Mouse (Mus musculus) T-cell, adult 2 months (primary cell): ENCODE data around the gene Snx29.

Experiments
- DNase-seq: peaks from one replicate; pipeline ENCODE4 v3.0.0; 2022; ENCODE audit warnings: low spot score

Gene Snx29

GRCm38 (mm10) chr16:11408726-11409125 is 86.0 kb downstream of the Snx29 start:
- DNase-seq: no peak

GRCm38 (mm10) chr16:11414631-11415030 is 91.9 kb downstream of the Snx29 start:
- DNase-seq: no peak

GRCm38 (mm10) chr16:11418183-11418588 is 95.5 kb downstream of the Snx29 start:
- DNase-seq: peak; percentile 47

- no peak for DNase-seq
Measured at GRCm38 (mm10) chr16:11420311-11421080, 97.8 kb downstream of the Snx29 start.

GRCm38 (mm10) chr16:11422165-11422564 is 99.5 kb downstream of the Snx29 start:
- DNase-seq: no peak

GRCm38 (mm10) chr16:11422889-11423610 is 100.3 kb downstream of the Snx29 start:
- DNase-seq: no peak

- DNase-seq: peak; percentile 37
Measured at GRCm38 (mm10) chr16:11423611-11424297, 101.0 kb downstream of the Snx29 start.

GRCm38 (mm10) chr16:11424568-11425145 is 101.9 kb downstream of the Snx29 start:
- DNase-seq: no peak

- no peak for DNase-seq
Measured at GRCm38 (mm10) chr16:11425279-11425678, 102.6 kb downstream of the Snx29 start.

- DNase-seq: no peak
Measured at GRCm38 (mm10) chr16:11426810-11427537, 104.3 kb downstream of the Snx29 start.

- DNase-seq: no peak
Measured at GRCm38 (mm10) chr16:11429784-11430183, 107.1 kb downstream of the Snx29 start.

GRCm38 (mm10) chr16:11430520-11430919 is 107.8 kb downstream of the Snx29 start:
- DNase-seq: no peak

- DNase-seq: no peak
Measured at GRCm38 (mm10) chr16:11433779-11434178, 111.1 kb downstream of the Snx29 start.

GRCm38 (mm10) chr16:11437641-11438040 is 114.9 kb downstream of the Snx29 start:
- no peak for DNase-seq

GRCm38 (mm10) chr16:11439417-11439816 is 116.7 kb downstream of the Snx29 start:
- no peak for DNase-seq

- DNase-seq: no peak
Measured at GRCm38 (mm10) chr16:11441616-11442015, 118.9 kb downstream of the Snx29 start.

GRCm38 (mm10) chr16:11442534-11442933 is 119.8 kb downstream of the Snx29 start:
- DNase-seq: no peak

- no peak for DNase-seq
Measured at GRCm38 (mm10) chr16:11444626-11445025, 121.9 kb downstream of the Snx29 start.

GRCm38 (mm10) chr16:11446977-11447376 is 124.3 kb downstream of the Snx29 start:
- DNase-seq: no peak

GRCm38 (mm10) chr16:11447905-11448304 is 125.2 kb downstream of the Snx29 start:
- no peak for DNase-seq

- DNase-seq: peak; percentile 83
Measured at GRCm38 (mm10) chr16:11448696-11449095, 126.0 kb downstream of the Snx29 start.

GRCm38 (mm10) chr16:11449344-11449743 is 126.6 kb downstream of the Snx29 start:
- DNase-seq: no peak
